Mouse (Mus musculus) testis, postnatal 14 days (tissue): ENCODE results near the gene Pex1.
A peak's percentile ranks its signal among the peaks of the same experiment; 100 is the strongest.
"Not testable (repeated sequence)": the region's sequence is repeated elsewhere in the genome, so short reads cannot be mapped to it uniquely, and the experiment has no call there.

Experiments used
- DNase-seq: peaks from one replicate; pipeline ENCODE4 v3.0.0; 2021; ENCODE audit warnings: low spot score

Gene Pex1

GRCm38 (mm10) chr5:3595693-3596398, at the start of gene Pex1:
Pex1 (plus strand) TSS chr5:3596066.
- DNase-seq: peak; percentile 96

GRCm38 (mm10) chr5:3546226-3546625, 49.6 kb upstream of the Pex1 start:
- peak; percentile 56 for DNase-seq

- no peak for DNase-seq
These were observed 44.4 kb upstream of the Pex1 start for GRCm38 (mm10) chr5:3551481-3551880.

- no peak for DNase-seq
These were observed 41.7 kb upstream of the Pex1 start for GRCm38 (mm10) chr5:3554198-3554597.

GRCm38 (mm10) chr5:3571266-3571665, 24.6 kb upstream of the Pex1 start, which contains the start of gene 1700109H08Rik:
1700109H08Rik (plus strand) TSS chr5:3571566.
- no peak for DNase-seq

- DNase-seq: no peak
These were observed 21.0 kb upstream of the Pex1 start for GRCm38 (mm10) chr5:3574825-3575224.

GRCm38 (mm10) chr5:3577939-3578338, 17.9 kb upstream of the Pex1 start:
- no peak for DNase-seq

- no peak for DNase-seq
These were observed 16.8 kb upstream of the Pex1 start for GRCm38 (mm10) chr5:3579066-3579465.

GRCm38 (mm10) chr5:3596399-3596766, 517 bp downstream of the Pex1 start, which contains the start of gene Rbm48:
Rbm48 (minus strand) TSS chr5:3596585.
- peak; percentile 81 for DNase-seq

- DNase-seq: no peak
These were observed 1.3 kb downstream of the Pex1 start for GRCm38 (mm10) chr5:3597171-3597570.

GRCm38 (mm10) chr5:3598766-3599165, 2.9 kb downstream of the Pex1 start:
- DNase-seq: no peak

- no peak for DNase-seq
These were observed 4.4 kb downstream of the Pex1 start for GRCm38 (mm10) chr5:3600298-3600697.

GRCm38 (mm10) chr5:3600790-3601189, 4.9 kb downstream of the Pex1 start:
- DNase-seq: no peak

GRCm38 (mm10) chr5:3607114-3607513, 11.2 kb downstream of the Pex1 start:
- no peak for DNase-seq

- no peak for DNase-seq
These were observed 13.4 kb downstream of the Pex1 start for GRCm38 (mm10) chr5:3609241-3609640.

GRCm38 (mm10) chr5:3611835-3612234, 16.0 kb downstream of the Pex1 start:
- DNase-seq: not testable (repeated sequence)

- no peak for DNase-seq
These were observed 24.6 kb downstream of the Pex1 start for GRCm38 (mm10) chr5:3620486-3620885.

- no peak for DNase-seq
These were observed 34.2 kb downstream of the Pex1 start for GRCm38 (mm10) chr5:3630055-3630454.

- DNase-seq: no peak
These were observed 35.8 kb downstream of the Pex1 start for GRCm38 (mm10) chr5:3631512-3632271.

- no peak for DNase-seq
These were observed 36.4 kb downstream of the Pex1 start for GRCm38 (mm10) chr5:3632285-3632684.

- DNase-seq: no peak
These were observed 37.4 kb downstream of the Pex1 start for GRCm38 (mm10) chr5:3633315-3633714.

GRCm38 (mm10) chr5:3633951-3634350, 38.1 kb downstream of the Pex1 start:
- no peak for DNase-seq

- DNase-seq: no peak
These were observed 39.4 kb downstream of the Pex1 start for GRCm38 (mm10) chr5:3635286-3635685.
